Mouse (Mus musculus) midbrain, embryonic 15.5 days (tissue): Measurements from ENCODE around the gene Mex3b. TPM values are rescaled to one million over a fixed set of nuclear protein-coding genes. Genes with fewer than 3 reads are reported as not detected.
A peak's percentile ranks its signal among the peaks of the same experiment; 100 is the strongest.

ENCODE experiments used
- ATAC-seq: fragments of 200-750 bp; cut with Nextera tagmentation; replicated peaks from 2 replicates; pipeline ENCODE4 v1.8.0; 2017; ENCODE audit warnings: moderate TSS enrichment
- H3K27ac ChIP-seq: fragments of 300-500 bp; sonication (generic); 2 replicates; pipeline ENCODE4 v1.5.1; 2015; ENCODE audit warnings: mild to moderate bottlenecking, inconsistent platforms
- H3K27me3 ChIP-seq: fragments of 300-500 bp; sonication (generic); replicated peaks from 2 replicates; pipeline ENCODE4 v1.6.1; 2015; ENCODE audit warnings: inconsistent platforms
- H3K36me3 ChIP-seq: fragments of 300-500 bp; sonication (generic); replicated peaks from 2 replicates; pipeline ENCODE4 v1.6.1; 2015; ENCODE audit warnings: inconsistent platforms
- H3K4me1 ChIP-seq: fragments of 300-500 bp; sonication (generic); 2 replicates; pipeline ENCODE4 v1.6.1; 2015; ENCODE audit warnings: inconsistent platforms
- H3K4me2 ChIP-seq: fragments of 300-500 bp; sonication (generic); 2 replicates; pipeline ENCODE4 v1.6.1; 2015; ENCODE audit warnings: inconsistent platforms, mild to moderate bottlenecking, moderate library complexity
- H3K4me3 ChIP-seq: fragments of 300-500 bp; sonication (generic); 2 replicates; pipeline ENCODE4 v1.5.1; 2015; ENCODE audit warnings: mild to moderate bottlenecking, inconsistent platforms
- H3K9ac ChIP-seq: fragments of 300-500 bp; sonication (generic); 2 replicates; pipeline ENCODE4 v1.6.1; 2015; ENCODE audit warnings: mild to moderate bottlenecking, inconsistent platforms
- H3K9me3 ChIP-seq: fragments of 300-500 bp; sonication (generic); 2 replicates; pipeline ENCODE4 v1.6.1; 2016; ENCODE audit warnings: inconsistent platforms
- WGBS: fragments of 180-500 bp; shearing (Covaris S2); methylation state at CpG from one replicate; pipeline ENCODE4 v1.1.7; 2015; ENCODE audit warnings: mixed read lengths; 5-methylcytosine and 5-hydroxymethylcytosine counted together
- polyA plus RNA-seq: library from polyadenylated mRNA; unstranded; fragments of >200 nt; fragmentation: Nextera tagmentation; extraction: Ambion mirVana; gene quantifications from 2 replicates; pipeline ENCODE4 v1.2.1, GENCODE M21; 2015

Mex3b gene
- polyA plus RNA-seq, 1 experiment from 2014 or later = 33.1 TPM

DNA sequence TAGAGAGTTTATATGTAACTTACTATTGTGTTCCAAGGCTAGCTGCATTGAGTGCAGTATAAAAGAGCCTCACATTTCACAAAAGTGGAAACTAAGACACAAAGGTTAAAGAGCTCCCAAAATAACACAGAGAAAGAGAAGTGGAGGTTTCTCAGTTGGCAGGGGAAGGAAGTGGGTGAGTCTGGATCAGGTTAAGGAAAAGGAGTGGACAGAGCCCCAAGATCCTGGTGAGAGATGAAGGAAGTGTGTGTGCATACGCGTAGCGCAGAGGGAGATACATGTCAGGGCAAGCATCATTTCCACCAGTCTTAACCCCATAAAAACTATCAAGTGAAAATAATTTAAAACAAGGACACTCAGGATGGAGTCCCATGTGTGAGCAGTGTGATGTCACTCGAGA, 15.5 kb upstream of the Mex3b start:
- H3K36me3 ChIP-seq = no peaks in the 10 kb centered on the region
- 96% methylated on average over 4 of the region's 4 CpGs for WGBS

DNA sequence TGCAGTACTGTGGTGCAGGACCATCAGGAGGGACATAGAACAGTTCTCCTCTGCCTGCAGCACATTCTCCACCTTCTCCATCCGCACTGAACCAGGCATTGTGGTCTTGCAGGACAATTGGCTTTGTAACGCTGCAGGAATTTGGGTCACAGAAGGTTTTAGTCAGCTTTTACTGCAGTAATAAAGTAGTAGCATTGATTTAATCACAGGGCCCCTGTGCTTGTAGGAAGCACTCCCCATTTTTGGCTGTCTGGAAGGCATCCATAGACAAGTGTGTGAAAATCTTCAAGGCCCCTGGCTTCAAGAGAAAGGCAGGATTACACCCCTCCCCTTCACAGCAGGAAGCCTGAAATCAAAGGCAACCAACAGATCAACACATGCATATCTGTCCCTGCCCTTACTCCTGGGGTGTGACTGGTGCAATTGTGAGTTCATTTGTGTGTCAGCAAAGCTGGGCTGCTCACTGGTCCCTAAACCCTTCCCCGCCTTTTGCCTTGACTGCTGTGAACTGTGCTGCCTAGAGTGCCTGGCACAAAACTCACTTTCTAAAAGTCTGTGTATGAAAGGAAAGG, 12.9 kb upstream of the Mex3b start:
- no peak overlapping the region for H3K4me3 ChIP-seq
- H3K4me2 ChIP-seq = no peak overlapping the region
- WGBS = 24% methylated on average over 3 of the region's 3 CpGs
- no peaks in the 10 kb centered on the region for H3K9me3 ChIP-seq
- H3K27ac ChIP-seq = no peak overlapping the region
- H3K9ac ChIP-seq = no peak overlapping the region
- H3K27me3 ChIP-seq = no peaks in the 10 kb centered on the region
- no peak for ATAC-seq
- peaks cover 8% of the 10 kb centered on the region for H3K4me1 ChIP-seq
- H3K36me3 ChIP-seq = no peaks in the 10 kb centered on the region

More for the DNA sequence above, 15.5 kb upstream of the Mex3b start:
- no peaks in the 10 kb centered on the region for H3K9me3 ChIP-seq
- no peak for ATAC-seq
- H3K4me1 ChIP-seq = peaks cover 8% of the 10 kb centered on the region
- no peaks in the 10 kb centered on the region for H3K27me3 ChIP-seq
- no peak overlapping the region for H3K4me2 ChIP-seq
- H3K9ac ChIP-seq = no peak overlapping the region
- no peak overlapping the region for H3K4me3 ChIP-seq
- no peak overlapping the region for H3K27ac ChIP-seq

DNA sequence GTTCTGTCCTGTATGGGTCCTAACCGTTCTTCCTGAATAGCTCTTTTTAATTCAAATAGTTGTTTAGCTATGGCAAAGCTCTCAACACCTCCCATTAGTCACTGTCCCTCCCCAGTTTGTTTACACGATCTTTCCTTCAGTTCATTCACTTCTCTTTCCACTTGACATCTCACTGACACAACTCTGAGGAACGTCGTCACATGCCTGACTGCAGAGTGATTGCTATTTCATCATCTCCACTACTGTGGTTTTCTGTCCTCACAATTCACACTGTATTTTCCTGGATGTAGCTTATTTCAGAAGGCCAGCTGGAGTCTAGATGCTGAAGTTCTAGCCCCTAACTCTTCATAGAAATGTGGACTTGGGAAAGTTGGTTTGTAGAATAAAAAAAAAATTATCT, 8.5 kb upstream of the Mex3b start:
- no peaks in the 10 kb centered on the region for H3K36me3 ChIP-seq
- H3K9me3 ChIP-seq = no peaks in the 10 kb centered on the region
- 70% methylated on average over 4 of the region's 4 CpGs for WGBS
- no peak overlapping the region for H3K27ac ChIP-seq
- no peak overlapping the region for H3K4me2 ChIP-seq
- H3K4me1 ChIP-seq = peaks cover 14% of the 10 kb centered on the region
- H3K9ac ChIP-seq = no peak overlapping the region
- no peak overlapping the region for H3K4me3 ChIP-seq
- H3K27me3 ChIP-seq = no peaks in the 10 kb centered on the region
- no peak for ATAC-seq

DNA sequence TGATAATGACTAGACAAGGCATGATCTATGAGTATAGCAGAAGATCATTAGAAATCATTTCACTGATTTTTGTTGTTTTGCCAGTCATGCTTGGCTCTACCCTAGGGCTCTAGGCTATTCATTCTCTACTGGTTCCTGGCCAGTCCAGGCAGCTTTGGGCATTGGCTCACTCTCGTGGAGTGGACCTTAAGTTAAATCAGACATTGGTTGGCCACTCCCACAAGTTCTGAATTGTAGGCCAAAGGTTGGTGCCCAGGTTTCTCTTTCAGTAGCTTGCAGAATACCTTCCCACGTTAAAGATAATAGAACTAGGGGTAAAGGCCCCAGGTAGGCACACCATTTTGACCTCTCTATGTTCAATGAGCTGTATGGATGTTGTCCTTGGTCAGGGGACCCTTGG, 6.5 kb upstream of the Mex3b start:
- H3K9me3 ChIP-seq = no peaks in the 10 kb centered on the region
- no peak overlapping the region for H3K9ac ChIP-seq
- H3K4me2 ChIP-seq = no peak overlapping the region
- ATAC-seq = no peak
- no peak overlapping the region for H3K4me3 ChIP-seq
- H3K4me1 ChIP-seq = peaks cover 20% of the 10 kb centered on the region
- no peaks in the 10 kb centered on the region for H3K27me3 ChIP-seq
- H3K27ac ChIP-seq = no peak overlapping the region
- H3K36me3 ChIP-seq = no peaks in the 10 kb centered on the region
- WGBS = 72% methylated on average over 2 of the region's 2 CpGs

DNA sequence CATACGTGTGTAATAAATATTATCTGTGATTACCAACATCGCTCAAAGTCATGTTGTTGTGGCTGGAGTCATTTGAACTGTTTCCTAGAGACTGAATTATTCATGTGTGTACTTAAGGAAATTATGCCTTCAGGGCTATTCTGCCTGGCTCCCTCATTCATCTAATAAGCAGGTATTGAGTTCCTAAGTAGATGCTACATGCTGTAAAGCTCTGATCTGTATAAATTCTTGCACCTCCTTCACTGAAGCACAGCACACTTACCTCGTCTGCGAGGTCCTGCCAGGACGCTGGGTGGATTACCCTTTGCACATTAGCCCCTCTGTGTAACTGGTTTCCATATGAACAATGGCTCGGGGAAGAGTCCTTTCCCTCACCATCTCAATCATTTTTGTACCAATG, 3.8 kb upstream of the Mex3b start:
- 0 out of 2 replicates have a peak overlapping the region, but pooled peaks have one; percentile 6 for H3K4me2 ChIP-seq
- H3K9ac ChIP-seq = 0 out of 2 replicates have a peak overlapping the region, but pooled peaks have one; percentile 21
- H3K27me3 ChIP-seq = no peaks in the 10 kb centered on the region
- H3K36me3 ChIP-seq = no peaks in the 10 kb centered on the region
- H3K9me3 ChIP-seq = no peaks in the 10 kb centered on the region
- H3K4me1 ChIP-seq = peaks cover 20% of the 10 kb centered on the region
- ATAC-seq = no peak
- peak overlapping the region; percentile 100 for H3K27ac ChIP-seq
- 21% methylated on average over 6 of the region's 6 CpGs for WGBS
- no peak overlapping the region for H3K4me3 ChIP-seq

DNA sequence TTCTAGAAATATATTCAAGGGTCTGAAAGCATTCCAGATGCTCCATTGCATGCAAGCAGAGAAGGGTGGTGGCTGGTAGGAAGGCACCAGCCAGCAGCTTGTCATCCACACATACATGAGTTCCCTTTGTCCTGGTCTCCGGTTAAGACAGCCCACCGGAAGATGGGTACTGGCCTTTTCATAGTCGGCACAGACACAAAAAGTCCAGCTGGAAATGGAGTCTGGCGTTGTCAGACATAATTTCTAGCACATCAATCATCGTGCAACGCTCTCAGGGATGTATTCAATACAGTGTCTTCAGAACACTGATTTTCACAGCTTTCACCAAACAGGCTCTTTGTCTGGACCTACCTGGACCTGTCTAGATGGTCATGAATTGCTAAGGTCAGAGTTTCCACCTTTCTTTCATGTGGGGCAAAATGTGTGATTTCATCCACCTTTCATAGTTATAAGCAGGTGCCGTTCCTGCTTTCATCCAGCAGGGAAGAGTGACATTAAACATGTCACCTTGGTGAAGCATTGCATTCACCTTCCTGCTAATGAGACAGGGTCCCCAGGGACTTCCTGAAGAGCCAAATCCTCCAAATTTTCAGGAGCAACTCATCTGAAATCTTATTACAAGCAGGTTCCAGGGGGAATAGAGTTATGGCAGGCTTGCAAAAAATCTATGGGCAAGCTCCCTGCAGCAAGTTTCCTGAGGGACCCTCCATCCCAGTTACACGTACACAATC, 2.7 kb upstream of the Mex3b start:
- Histone ChIP-seq H3K27ac (peak overlapping the region; percentile 100), H3K9ac (peak overlapping the region; percentile 88), H3K36me3 (peaks cover under 1% of the 10 kb centered on the region; the same call in 1 of the 2 replicates), H3K27me3 (no peaks in the 10 kb centered on the region), H3K4me2 (peak overlapping the region; percentile 91), H3K4me3 (peak overlapping the region; percentile 92), H3K9me3 (no peaks in the 10 kb centered on the region), H3K4me1 (peaks cover 20% of the 10 kb centered on the region)
- ATAC-seq = no peak
- 14% methylated on average over 8 of the region's 8 CpGs for WGBS

DNA sequence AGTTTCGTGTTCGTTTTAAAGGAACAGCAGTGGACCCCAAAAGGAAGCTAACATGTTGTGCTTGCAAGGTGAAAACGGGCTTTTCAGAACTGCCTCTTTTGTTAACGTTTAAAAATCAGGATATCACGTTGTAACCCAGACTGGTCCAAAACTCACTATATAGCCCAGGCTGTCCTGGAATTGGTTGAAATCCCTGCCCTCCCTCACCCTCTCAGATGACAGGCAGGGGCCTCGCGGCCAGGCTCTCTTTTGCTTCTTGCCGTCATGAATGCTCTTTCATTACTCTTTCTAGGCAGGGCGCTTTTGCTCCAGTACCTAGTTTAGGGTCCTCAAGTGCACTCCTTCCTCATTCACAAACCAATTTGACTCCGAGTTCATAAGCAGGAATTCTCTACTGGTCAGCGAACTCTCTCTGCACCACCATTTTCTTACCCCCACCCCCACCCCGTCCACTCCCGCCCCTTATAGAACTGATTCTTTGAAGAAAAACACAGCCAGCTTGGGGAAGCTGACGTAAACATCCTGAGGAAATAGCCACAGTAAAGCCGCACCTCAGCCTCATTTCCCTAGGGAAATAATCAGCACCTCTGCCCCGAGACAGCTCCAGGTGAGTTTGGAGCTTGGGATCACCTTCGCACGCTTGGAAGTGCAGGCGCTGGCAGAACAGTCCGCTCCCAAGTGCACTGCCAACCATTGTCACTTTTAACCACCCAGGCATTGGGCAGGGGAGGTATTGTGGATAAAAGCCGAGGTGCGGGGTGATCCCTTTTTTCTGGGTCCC, 2.0 kb upstream of the Mex3b start:
- Histone ChIP-seq H3K9ac (peak overlapping the region; percentile 88), H3K9me3 (no peaks in the 10 kb centered on the region), H3K27me3 (no peaks in the 10 kb centered on the region), H3K4me3 (peak overlapping the region; percentile 92), H3K36me3 (peaks cover 8% of the 10 kb centered on the region; the same call in 1 of the 2 replicates), H3K4me2 (peak overlapping the region; percentile 91), H3K27ac (peak overlapping the region; percentile 100), H3K4me1 (peaks cover 20% of the 10 kb centered on the region)
- under 1% methylated on average over 22 of the region's 22 CpGs for WGBS
- no peak; the same call in 1 of the 2 replicates for ATAC-seq

DNA sequence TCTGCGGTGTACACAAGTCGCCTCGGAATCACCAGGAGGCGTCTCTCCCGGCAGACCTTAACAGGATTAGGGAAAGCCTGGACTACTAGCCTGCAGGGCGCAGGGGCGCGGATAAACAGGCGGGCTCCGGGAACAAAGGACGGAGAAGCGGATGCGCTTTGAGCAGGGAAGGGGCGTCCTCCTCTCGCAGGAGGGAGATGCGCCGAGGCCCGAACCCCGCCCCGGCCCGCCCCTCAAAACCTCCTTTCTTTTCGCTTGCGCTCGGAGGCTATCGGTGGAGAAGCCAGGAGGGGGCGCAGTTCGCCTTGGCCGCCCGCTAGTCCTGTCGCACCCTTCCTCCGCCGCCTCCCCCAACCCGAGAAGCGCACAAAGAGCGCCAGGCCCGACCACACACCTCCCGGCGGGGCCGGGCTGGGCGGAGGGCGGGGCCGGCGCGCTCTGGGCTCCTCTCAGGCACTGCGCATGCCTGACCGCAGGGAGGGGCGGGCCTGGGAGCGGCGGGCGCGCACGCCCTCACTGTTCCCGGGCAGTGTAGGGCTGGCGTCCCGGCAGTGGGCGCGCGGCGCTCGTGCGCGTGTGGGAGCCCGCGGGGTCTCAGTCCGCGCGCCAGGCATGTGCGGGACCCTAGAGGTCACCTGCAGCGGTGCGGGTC, 1.2 kb upstream of the Mex3b start:
- Histone ChIP-seq H3K4me3 (peak overlapping the region; percentile 92), H3K27me3 (no peaks in the 10 kb centered on the region), H3K36me3 (peaks cover 9% of the 10 kb centered on the region; the same call in 1 of the 2 replicates), H3K4me2 (peak overlapping the region; percentile 91), H3K27ac (peak overlapping the region; percentile 100), H3K9ac (peak overlapping the region; percentile 100), H3K4me1 (peaks cover 20% of the 10 kb centered on the region), H3K9me3 (no peaks in the 10 kb centered on the region)
- under 1% methylated on average over 64 of the region's 70 CpGs for WGBS
- peak; percentile 92 for ATAC-seq

DNA sequence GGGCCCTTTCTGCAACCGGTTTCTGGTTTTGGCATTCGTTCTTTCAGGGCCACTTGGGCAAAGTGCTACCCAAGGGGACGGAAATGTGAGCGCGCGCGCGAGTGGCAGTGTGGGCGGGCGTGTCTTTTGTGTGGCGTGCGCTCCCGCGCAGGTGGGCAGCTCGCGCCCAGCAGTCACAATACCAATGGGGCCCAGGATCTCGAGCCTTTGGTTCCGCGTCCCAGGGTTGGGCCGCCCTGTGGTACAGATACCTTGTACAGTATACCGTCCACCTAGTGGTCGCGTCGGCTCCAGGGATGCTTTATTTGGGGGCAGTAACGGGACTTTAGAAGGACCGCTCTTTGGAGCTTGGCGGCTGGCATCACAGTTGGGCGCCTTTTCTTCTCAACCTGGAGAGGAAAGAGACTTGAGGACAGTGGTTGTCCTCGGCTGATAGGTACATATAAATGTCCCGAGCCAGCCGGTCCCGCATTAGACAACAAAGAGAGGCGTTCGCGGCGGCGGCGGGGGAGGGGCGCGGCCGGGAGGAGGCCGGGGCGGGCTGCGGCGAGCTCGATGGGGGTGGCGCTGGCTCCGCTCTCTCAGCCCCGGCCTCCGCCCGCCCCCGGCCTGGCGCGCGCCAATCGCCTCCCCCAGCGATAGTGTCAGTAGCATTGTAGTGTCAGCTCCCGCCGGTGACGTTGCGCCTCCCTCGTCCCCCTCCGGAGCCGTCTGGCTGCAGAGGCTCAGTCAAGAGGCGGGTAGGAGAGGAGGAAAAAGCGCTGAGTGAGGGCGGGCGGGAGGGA, 455 bp upstream of the Mex3b start:
- Histone ChIP-seq H3K4me3 (peak overlapping the region; percentile 92), H3K4me2 (peak overlapping the region; percentile 91), H3K4me1 (peaks cover 22% of the 10 kb centered on the region), H3K9me3 (no peaks in the 10 kb centered on the region), H3K36me3 (peaks cover 9% of the 10 kb centered on the region; the same call in 1 of the 2 replicates), H3K27me3 (no peaks in the 10 kb centered on the region), H3K9ac (peak overlapping the region; percentile 100), H3K27ac (peak overlapping the region; percentile 100)
- peak; percentile 88 for ATAC-seq
- under 1% methylated on average over 61 of the region's 68 CpGs for WGBS

DNA sequence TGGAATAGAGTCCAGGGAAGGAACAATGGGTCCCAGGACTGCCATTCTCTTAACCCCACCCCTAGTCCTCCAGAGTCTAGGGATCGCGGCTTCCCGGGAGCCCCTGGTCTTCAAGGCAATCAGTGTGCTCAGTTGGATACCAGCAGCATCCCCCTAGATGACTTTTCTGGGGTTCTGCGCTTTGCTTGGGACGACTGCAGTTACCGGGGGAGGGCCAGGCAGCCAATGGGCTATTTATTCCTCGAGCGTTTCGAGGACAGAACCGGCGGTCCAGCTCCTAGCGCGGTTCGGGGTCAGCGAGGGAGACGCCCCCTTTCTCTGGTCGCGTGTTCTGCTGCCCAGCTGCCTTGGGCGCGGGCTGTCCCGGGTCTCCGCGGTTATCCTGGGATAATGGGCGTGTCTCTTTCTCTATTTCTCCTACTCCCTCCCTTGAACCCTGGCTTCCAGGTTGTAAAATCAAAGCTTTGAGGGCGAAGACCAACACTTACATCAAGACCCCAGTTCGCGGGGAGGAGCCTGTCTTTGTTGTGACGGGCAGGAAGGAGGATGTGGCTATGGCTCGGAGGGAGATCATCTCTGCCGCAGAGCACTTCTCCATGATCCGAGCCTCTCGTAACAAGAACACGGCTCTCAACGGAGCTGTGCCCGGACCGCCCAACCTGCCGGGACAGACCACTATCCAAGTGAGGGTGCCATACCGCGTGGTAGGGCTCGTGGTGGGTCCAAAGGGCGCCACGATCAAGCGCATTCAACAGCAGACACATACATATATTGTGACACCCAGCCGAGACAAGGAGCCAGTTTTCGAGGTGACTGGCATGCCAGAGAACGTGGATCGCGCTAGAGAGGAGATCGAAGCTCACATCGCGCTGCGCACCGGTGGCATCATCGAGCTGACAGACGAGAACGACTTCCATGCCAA, 1.4 kb downstream of the Mex3b start:
- ATAC-seq = no peak
- peak overlapping the region; percentile 100 for H3K27ac ChIP-seq

More for the DNA sequence above, 1.4 kb downstream of the Mex3b start:
- peak overlapping the region; percentile 92 for H3K4me3 ChIP-seq
- peak overlapping the region; percentile 100 for H3K9ac ChIP-seq
- H3K4me2 ChIP-seq = peak overlapping the region; percentile 88
- H3K4me1 ChIP-seq = peaks cover 34% of the 10 kb centered on the region
- no peaks in the 10 kb centered on the region for H3K9me3 ChIP-seq
- WGBS = under 1% methylated on average over 56 of the region's 56 CpGs
- no peaks in the 10 kb centered on the region for H3K27me3 ChIP-seq
- peaks cover 11% of the 10 kb centered on the region; the same call in 1 of the 2 replicates for H3K36me3 ChIP-seq
